Mouse (Mus musculus) kidney, embryonic 14.5 days (tissue): ENCODE measurements around the gene Tango2. TPM values are rescaled to one million over a fixed set of nuclear protein-coding genes. Genes with fewer than 3 reads are reported as not detected.

Experiments used
- ATAC-seq: fragments of 200-750 bp; cut with Nextera tagmentation; 2 replicates; pipeline ENCODE4 v1.8.0; 2017; ENCODE audit warnings: moderate number of reproducible peaks, mild to moderate bottlenecking, moderate TSS enrichment, moderate library complexity; ENCODE audit not compliant: low FRiP score, low TSS enrichment
- H3K27ac ChIP-seq: fragments of 300-500 bp; sonication (generic); 2 replicates; pipeline ENCODE4 v1.5.1; 2014; ENCODE audit warnings: low read depth, mild to moderate bottlenecking, low read length, moderate library complexity, mixed read lengths
- H3K27me3 ChIP-seq: fragments of 300-500 bp; sonication (generic); 2 replicates; pipeline ENCODE4 v1.6.1; 2014; ENCODE audit warnings: mild to moderate bottlenecking, low read length; ENCODE audit not compliant: control insufficient read depth, insufficient read depth
- H3K36me3 ChIP-seq: fragments of 300-500 bp; sonication (generic); 2 replicates; pipeline ENCODE4 v1.6.1; 2014; ENCODE audit warnings: low read length, mixed read lengths; ENCODE audit not compliant: control insufficient read depth, insufficient read depth
- H3K4me1 ChIP-seq: fragments of 300-500 bp; sonication (generic); 2 replicates; pipeline ENCODE4 v1.6.1; 2014; ENCODE audit warnings: low read length, mixed read lengths; ENCODE audit not compliant: control insufficient read depth, insufficient read depth
- H3K4me2 ChIP-seq: fragments of 300-500 bp; sonication (generic); replicated peaks from 2 replicates; pipeline ENCODE4 v1.6.1; 2014; ENCODE audit warnings: low read depth, mild to moderate bottlenecking, low read length
- H3K4me3 ChIP-seq: fragments of 300-500 bp; sonication (generic); 2 replicates; pipeline ENCODE4 v1.5.1; 2014; ENCODE audit warnings: mild to moderate bottlenecking, low read length
- H3K9ac ChIP-seq: fragments of 300-500 bp; sonication (generic); 2 replicates; pipeline ENCODE4 v1.6.1; 2014; ENCODE audit warnings: low read depth, mild to moderate bottlenecking, low read length, moderate library complexity
- H3K9me3 ChIP-seq: fragments of 300-500 bp; sonication (generic); 2 replicates; pipeline ENCODE4 v1.6.1; 2016; ENCODE audit warnings: low read length; ENCODE audit not compliant: control insufficient read depth
- WGBS: fragments of 180-500 bp; shearing (Covaris S2); extraction: QIAGEN DNeasy Blood & Tissue Kit; methylation state at CpG from one replicate; pipeline ENCODE4 v1.1.7; 2014; 5-methylcytosine and 5-hydroxymethylcytosine counted together
- polyA plus RNA-seq: library from polyadenylated mRNA; unstranded; fragments of >200 nt; fragmentation: Nextera tagmentation; extraction: Ambion mirVana; gene quantifications from 2 replicates; pipeline ENCODE4 v1.2.1, GENCODE M21; 2014

Gene Tango2
- 19.8 and 20.0 TPM in 2 replicates for polyA plus RNA-seq

DNA sequence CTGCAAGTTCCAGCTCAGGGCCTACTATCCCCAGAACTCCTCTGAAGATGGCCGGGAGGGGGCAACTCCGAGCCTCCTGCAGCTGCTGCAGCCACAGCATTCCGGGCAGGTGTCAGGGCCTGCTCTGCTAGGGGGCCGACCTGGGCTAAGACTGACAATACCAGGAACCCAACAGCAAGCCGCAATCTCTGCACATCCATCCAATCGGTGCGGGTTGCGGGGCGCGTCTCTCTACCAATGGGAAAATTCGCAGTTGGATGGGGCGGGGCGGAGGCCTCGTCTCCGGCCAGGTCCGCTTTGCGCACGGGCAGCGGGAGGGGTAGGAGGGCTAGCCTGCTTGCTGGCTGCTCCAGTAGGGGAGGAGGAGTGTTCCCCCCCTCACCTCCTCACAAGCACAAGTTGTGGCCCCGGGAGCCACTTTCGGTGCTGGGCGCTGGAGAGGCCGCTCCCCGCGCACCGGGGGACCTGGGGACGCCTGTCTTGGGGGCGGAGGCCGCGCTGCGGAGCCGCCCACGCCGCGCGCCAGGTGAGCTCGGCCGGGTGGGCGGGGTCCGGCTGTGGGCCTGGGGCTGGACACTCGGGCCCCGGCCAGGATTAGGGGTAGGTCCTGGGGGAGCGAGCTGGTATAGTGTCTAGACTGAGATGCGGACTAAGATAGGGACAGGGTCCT is at the start of gene Tango2, which contains the start of gene Arvcf:
Gene Tango2, minus strand, starts transcription at position 173 of the 670 bp plus-strand sequence.
Gene Arvcf, plus strand, starts transcription at position 252 of the 670 bp plus-strand sequence.
- WGBS: under 1% methylated on average over 44 of the region's 44 CpGs
- Histone ChIP-seq H3K27ac (no peak within 1 kb of the TSS), H3K9ac (peak within 1 kb of the TSS; percentile 35), H3K4me3 (peak within 1 kb of the TSS; percentile 66), H3K27me3 (peaks cover 24% of the 10 kb centered on the region), H3K9me3 (no peaks in the 10 kb centered on the region), H3K36me3 (no peaks in the 10 kb centered on the region), H3K4me1 (peaks cover 3% of the 10 kb centered on the region; the same call in 1 of the 2 replicates), H3K4me2 (peak within 1 kb of the TSS; percentile 83)
- ATAC-seq: peak; percentile 90

DNA sequence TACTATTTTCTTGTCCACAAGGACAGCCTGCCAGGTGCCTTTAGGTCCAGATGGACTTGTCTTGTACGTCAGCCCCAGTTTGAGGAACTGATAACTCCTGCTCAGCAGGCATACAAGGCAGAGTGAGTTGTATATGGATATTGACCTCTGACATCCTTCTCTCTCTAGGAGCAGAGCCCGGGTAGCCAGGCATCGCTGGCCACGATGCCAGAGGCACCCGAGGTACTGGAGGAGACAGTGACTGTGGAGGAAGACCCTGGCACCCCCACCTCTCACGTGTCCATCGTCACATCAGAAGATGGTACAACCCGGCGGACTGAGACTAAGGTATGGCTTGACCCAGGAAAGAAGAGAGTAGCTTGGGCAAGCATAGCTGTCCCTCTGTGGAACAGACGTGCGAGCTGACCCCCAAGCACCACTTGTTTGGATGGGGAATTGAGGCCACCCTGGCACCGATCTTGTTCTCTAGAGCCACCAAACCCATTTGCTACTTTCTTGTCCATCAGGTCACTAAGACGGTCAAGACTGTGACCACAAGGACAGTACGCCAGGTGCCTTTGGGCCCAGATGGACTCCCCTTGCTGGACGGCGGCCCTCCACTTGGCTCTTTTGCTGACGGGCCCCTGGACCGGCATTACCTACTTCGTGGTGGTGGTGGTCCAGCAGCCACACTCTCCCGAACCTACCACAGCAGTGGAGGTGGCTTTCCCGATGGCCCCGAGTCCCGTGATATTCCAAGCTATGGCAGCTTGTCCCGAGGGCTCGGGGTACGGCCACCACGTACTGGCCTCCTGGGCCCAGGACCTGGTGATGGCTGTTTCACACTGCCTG is 49.1 kb upstream of the Tango2 start:
- H3K4me1 ChIP-seq: peaks cover 35% of the 10 kb centered on the region

DNA sequence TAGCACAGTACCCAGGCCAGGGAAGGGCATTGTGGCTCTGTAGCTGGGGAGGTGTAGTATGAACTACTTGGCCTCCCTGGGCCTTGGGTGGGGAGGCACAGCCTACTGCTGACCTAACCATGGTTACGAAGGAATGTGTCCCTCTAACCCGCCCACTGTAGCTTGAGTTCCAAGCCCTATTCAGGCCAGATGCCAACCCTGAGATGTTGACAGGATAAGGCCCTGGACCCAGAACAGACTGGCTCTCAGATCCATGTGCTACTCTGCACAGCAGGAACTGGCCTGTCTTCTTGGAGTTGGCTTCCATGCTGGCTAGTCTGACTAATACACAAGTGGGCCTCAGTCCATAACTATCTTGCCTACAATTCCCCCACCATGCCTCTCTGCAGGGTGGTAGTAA is 48.3 kb upstream of the Tango2 start:
- no peaks in the 10 kb centered on the region for H3K27me3 ChIP-seq
- H3K4me2 ChIP-seq: no peak overlapping the region
- H3K36me3 ChIP-seq: peaks cover 38% of the 10 kb centered on the region
- peaks cover 35% of the 10 kb centered on the region for H3K4me1 ChIP-seq
- no peak overlapping the region for H3K9ac ChIP-seq
- 74% methylated on average over 2 of the region's 2 CpGs for WGBS
- H3K4me3 ChIP-seq: no peak overlapping the region
- no peaks in the 10 kb centered on the region for H3K9me3 ChIP-seq
- peak overlapping the region; percentile 10 for H3K27ac ChIP-seq
- ATAC-seq: no peak

More for the DNA sequence above, 49.1 kb upstream of the Tango2 start:
- H3K9me3 ChIP-seq: no peaks in the 10 kb centered on the region
- no peak overlapping the region for H3K27ac ChIP-seq
- H3K4me2 ChIP-seq: no peak overlapping the region
- no peak overlapping the region for H3K9ac ChIP-seq
- H3K36me3 ChIP-seq: peaks cover 45% of the 10 kb centered on the region
- H3K4me3 ChIP-seq: no peak overlapping the region
- H3K27me3 ChIP-seq: no peaks in the 10 kb centered on the region
- 96% methylated on average over 27 of the region's 27 CpGs for WGBS
- no peak for ATAC-seq

GRCm38 (mm10) chr16:18395620-18396036 is 47.7 kb upstream of the Tango2 start:
- Histone ChIP-seq H3K4me1 (peaks cover 32% of the 10 kb centered on the region), H3K4me3 (no peak overlapping the region), H3K9me3 (no peaks in the 10 kb centered on the region), H3K36me3 (peaks cover 34% of the 10 kb centered on the region), H3K9ac (no peak overlapping the region), H3K27me3 (no peaks in the 10 kb centered on the region), H3K4me2 (no peak overlapping the region), H3K27ac (peak overlapping the region; percentile 10)
- ATAC-seq: no peak
- WGBS: 45% methylated on average over 6 of the region's 7 CpGs

- ATAC-seq: no peak
- H3K4me2 ChIP-seq: no peak overlapping the region
- no peaks in the 10 kb centered on the region for H3K27me3 ChIP-seq
- H3K9me3 ChIP-seq: no peaks in the 10 kb centered on the region
- peaks cover 31% of the 10 kb centered on the region for H3K36me3 ChIP-seq
- peaks cover 28% of the 10 kb centered on the region; the same call in 1 of the 2 replicates for H3K4me1 ChIP-seq
- H3K9ac ChIP-seq: no peak overlapping the region
- H3K27ac ChIP-seq: 0 out of 2 replicates have a peak overlapping the region, but pooled peaks have one; percentile 6
- no peak overlapping the region for H3K4me3 ChIP-seq
- 23% methylated on average over 11 of the region's 11 CpGs for WGBS
Measured at GRCm38 (mm10) chr16:18394777-18395619, 47.1 kb upstream of the Tango2 start.

DNA sequence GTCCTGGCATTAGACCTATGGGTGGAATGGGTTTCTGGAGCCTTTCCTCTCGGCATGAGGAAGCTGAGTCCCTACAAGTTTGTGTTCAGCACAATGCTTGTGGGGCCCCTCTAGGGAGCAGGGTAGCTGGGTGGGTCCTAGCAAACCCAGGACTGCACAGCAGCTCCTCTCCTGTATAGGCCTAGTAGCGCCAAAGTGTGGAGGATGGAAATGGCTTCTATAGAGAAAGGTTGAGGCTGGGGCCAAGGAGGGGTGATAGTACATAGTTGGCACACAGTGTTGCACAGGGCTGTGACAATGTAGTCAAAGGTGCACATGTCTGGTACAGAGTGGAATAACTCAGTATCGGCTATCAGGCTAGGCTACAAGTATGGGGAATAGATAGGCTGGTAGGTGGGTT is 46.2 kb upstream of the Tango2 start:
- Histone ChIP-seq H3K27me3 (no peaks in the 10 kb centered on the region), H3K4me2 (peak overlapping the region; percentile 98; the same call in 1 of the 2 replicates), H3K4me3 (no peak overlapping the region), H3K36me3 (peaks cover 21% of the 10 kb centered on the region), H3K9ac (no peak overlapping the region), H3K9me3 (no peaks in the 10 kb centered on the region), H3K4me1 (peaks cover 34% of the 10 kb centered on the region; the same call in 1 of the 2 replicates), H3K27ac (no peak overlapping the region)
- 86% methylated on average over 3 of the region's 3 CpGs for WGBS
- ATAC-seq: no peak

- H3K9ac ChIP-seq: peak overlapping the region; percentile 84; the same call in 1 of the 2 replicates
- H3K9me3 ChIP-seq: no peaks in the 10 kb centered on the region
- peaks cover 38% of the 10 kb centered on the region; the same call in 1 of the 2 replicates for H3K4me1 ChIP-seq
- H3K4me2 ChIP-seq: peak overlapping the region; percentile 98
- peaks cover 17% of the 10 kb centered on the region for H3K36me3 ChIP-seq
- WGBS: 57% methylated on average over 5 of the region's 5 CpGs
- H3K27me3 ChIP-seq: no peaks in the 10 kb centered on the region
- H3K27ac ChIP-seq: no peak overlapping the region
- peak overlapping the region; percentile 67 for H3K4me3 ChIP-seq
- no peak for ATAC-seq
Measured at GRCm38 (mm10) chr16:18393595-18393994, 45.7 kb upstream of the Tango2 start.
